Mouse (Mus musculus) spleen, adult 2 months (tissue): ENCODE results near the gene Ifit3.

ENCODE experiments used
- CTCF ChIP-seq: fragments of 200-500 bp; IDR thresholded peaks from 2 replicates; pipeline ENCODE4 v1.5.1; 2011; ENCODE audit warnings: mild to moderate bottlenecking, inconsistent platforms; ENCODE audit not compliant: insufficient read depth, insufficient read length, insufficient replicate concordance; ENCODE audit errors: extremely low read depth
- POLR2A ChIP-seq: fragments of 200-500 bp; IDR thresholded peaks from 2 replicates; pipeline ENCODE4 v1.6.1; 2011; ENCODE audit warnings: low read depth, low read length, inconsistent platforms

DNA sequence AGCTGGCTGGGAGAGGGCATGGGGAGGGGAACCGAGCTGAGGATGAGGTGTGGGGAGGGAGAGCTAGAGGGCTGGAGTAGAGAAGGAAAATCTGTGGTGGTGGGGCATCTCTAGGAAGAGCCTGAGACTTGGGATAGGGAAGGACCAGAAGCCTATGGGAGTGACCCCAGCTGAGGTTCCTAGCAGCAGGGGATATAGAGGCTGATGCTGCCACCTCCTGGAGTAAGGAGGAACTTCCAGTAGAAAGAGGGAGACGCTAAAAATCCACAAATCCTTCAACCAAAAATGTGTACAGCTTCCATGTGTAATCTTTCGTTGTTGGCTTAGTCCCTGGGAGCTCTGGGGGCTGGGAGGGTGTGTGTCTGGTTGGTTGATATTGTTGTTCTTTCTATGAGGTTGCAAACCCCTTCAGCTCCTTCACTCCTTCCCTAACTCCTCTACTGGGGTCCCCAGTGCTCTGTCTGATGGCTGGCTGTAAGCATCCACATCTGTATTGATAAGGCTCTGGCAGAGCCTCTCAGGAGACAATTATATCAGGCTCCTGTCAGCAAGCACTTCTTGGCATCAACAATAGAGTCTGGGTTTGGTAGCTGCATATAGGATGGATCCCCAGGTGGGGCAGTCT lies 53.7 kb downstream of the Ifit3 start:
- no peak for TF ChIP-seq POLR2A
- peak; percentile 71; the same call in 1 of the 2 replicates for TF ChIP-seq CTCF
